Mouse (Mus musculus): ENCODE results near the gene Zfp82. TPM values are rescaled to one million over a fixed set of nuclear protein-coding genes. Genes with fewer than 3 reads are reported as not detected.

Gene Zfp82
- total RNA-seq, 2 experiments from 2014 or later: 4.1 to 6.0 TPM

Small RNA genes lying within 50 kb of the gene (microRNA-seq; reads per million reads assigned to microRNA genes)
- gene Gm23368: 0 reads per million in 2 experiments

Other genes with a start within 250 kb of the Zfp82 start
- gene Zfp940, start 219.2 kb downstream of the Zfp82 start, total RNA-seq (2021): 10 to 100 TPM; 20.0 to 20.9 TPM
- 10 to 100 TPM; 17.6 to 18.9 TPM for gene Zfp420, start 212.9 kb downstream of the Zfp82 start, total RNA-seq (2021)
- 10 to 100 TPM; 19.8 to 22.5 TPM for gene Zfp27, start 166.3 kb downstream of the Zfp82 start, total RNA-seq (2021)
- 1 to 10 TPM; 9.6 to 9.8 TPM for gene Zfp383, start 164.7 kb downstream of the Zfp82 start, total RNA-seq (2021)
- gene Zfp74, start 118.8 kb downstream of the Zfp82 start, total RNA-seq (2021): 10 to 100 TPM; 14.9 to 18.5 TPM
- gene Zfp568, start 88.9 kb downstream of the Zfp82 start, total RNA-seq (2021): 1 to 10 TPM; 4.5 to 4.7 TPM
- 1 to 10 TPM; 7.6 to 7.7 TPM for gene Zfp14, start 21.5 kb downstream of the Zfp82 start, total RNA-seq (2021)
- gene Gm26920, start 17.5 kb upstream of the Zfp82 start, total RNA-seq (2021): 1 to 10 TPM in 1 of 2 experiments, not detected in 1; 1.5 TPM
- gene Zfp566, start 17.6 kb upstream of the Zfp82 start, total RNA-seq (2021): 1 to 10 TPM; 5.6 to 7.7 TPM
- gene Zfp260, start 21.9 kb upstream of the Zfp82 start, total RNA-seq (2021): 10 to 100 TPM; 64.8 to 75.6 TPM
- gene Zfp382, start 49.0 kb upstream of the Zfp82 start, total RNA-seq (2021): 10 to 100 TPM; 31.3 to 36.0 TPM
- 10 to 100 TPM; 48.4 to 48.7 TPM for gene Zfp146, start 96.8 kb upstream of the Zfp82 start, total RNA-seq (2021)
- 1 to 10 TPM; 4.7 to 5.8 TPM for gene Cox7a1, start 111.2 kb upstream of the Zfp82 start, total RNA-seq (2021)
- gene Capns1, start 125.9 kb upstream of the Zfp82 start, total RNA-seq (2021): 100 to 1,000 TPM; 174 to 176 TPM
- gene Polr2i, start 159.0 kb upstream of the Zfp82 start, total RNA-seq (2021): 10 to 100 TPM; 58.0 to 60.0 TPM
- gene Tbcb, start 159.4 kb upstream of the Zfp82 start, total RNA-seq (2021): 100 to 1,000 TPM; 127 to 141 TPM
- gene Ovol3, start 162.8 kb upstream of the Zfp82 start, total RNA-seq (2021): not detected
- gene Thap8, start 207.2 kb upstream of the Zfp82 start, total RNA-seq (2021): under 1 TPM; 0.26 to 0.37 TPM
- 1 to 10 TPM; 1.1 to 1.9 TPM for gene Wdr62, start 207.5 kb upstream of the Zfp82 start, total RNA-seq (2021)
- gene Clip3, start 218.8 kb upstream of the Zfp82 start, total RNA-seq (2021): 100 to 1,000 TPM; 443 to 457 TPM
- gene Alkbh6, start 235.8 kb upstream of the Zfp82 start, total RNA-seq (2021): 10 to 100 TPM; 67.0 to 68.5 TPM
- gene Syne4, start 241.9 kb upstream of the Zfp82 start, total RNA-seq (2021): 10 to 100 TPM; 13.8 to 15.6 TPM
- gene E130208F15Rik, start 248.8 kb upstream of the Zfp82 start, total RNA-seq (2021): under 1 TPM; 0.35 to 0.56 TPM